Mouse (Mus musculus) liver, embryonic 14.5 days (tissue): ENCODE data around the gene Med13l.

Experiments used
- CTCF ChIP-seq: IDR thresholded peaks from 2 replicates; pipeline ENCODE4 v1.5.1; 2016; ENCODE audit warnings: antibody characterized with exemption, low read depth, control low read depth
- EP300 ChIP-seq: IDR thresholded peaks from 2 replicates; pipeline ENCODE4 v1.6.1; 2016; ENCODE audit warnings: antibody characterized with exemption, low read depth

- no peak for TF ChIP-seq CTCF
- no peak for TF ChIP-seq EP300
These were observed 115.9 kb downstream of the Med13l start for GRCm38 (mm10) chr5:118676151-118676918.
